Mouse (Mus musculus) heart, adult 8-10 months (tissue): Measurements from ENCODE around the gene Lrrc30. TPM values are rescaled to one million over a fixed set of nuclear protein-coding genes. Genes with fewer than 3 reads are reported as not detected.

Experiments used
- DNase-seq: peaks from one replicate; pipeline ENCODE4 v3.0.0; 2022; ENCODE audit warnings: low spot score
- total RNA-seq, 4 experiments: library from RNA; stranded (reverse); gene quantifications; 2 replicates each; pipeline ENCODE4 v1.2.4; 2022

Gene Lrrc30
- under 1 TPM; 0.28 to 0.60 (median 0.43) TPM for total RNA-seq

DNA sequence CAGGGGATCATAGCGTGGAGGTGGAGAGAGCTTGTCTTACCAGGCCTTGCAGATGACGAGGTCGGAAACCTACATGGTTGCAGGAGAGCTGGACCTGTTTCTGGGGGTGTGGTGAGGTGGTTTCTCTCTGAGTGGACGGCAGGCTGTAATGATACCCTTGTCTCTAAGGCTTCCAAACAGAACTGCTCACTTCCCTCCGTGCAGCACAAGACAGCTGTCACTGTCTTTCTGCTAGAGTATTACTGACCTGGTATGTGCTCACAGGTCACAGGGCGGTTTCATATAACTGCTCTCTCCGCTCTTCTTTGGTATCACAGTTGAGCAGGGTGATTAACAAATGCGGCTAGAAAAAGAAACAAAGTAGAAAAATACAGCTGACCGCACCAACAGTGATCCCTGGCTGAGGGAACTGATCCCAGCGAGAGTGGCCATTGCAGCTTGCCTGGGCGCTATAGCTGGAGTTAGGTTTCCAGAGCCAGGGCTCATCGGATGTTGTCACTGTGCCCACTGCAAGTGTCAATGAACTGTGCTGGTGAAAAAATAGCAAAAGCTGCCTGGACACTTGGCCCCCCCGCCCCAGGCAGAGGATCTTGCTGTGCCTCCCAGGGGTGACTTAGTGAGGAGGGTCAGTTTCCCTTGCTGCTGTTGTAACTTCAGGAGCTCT is at the start of gene Lrrc30:
Gene Lrrc30 (minus strand): TSS at position 48 of the 664 bp plus-strand sequence.
- DNase-seq: no peak

DNA sequence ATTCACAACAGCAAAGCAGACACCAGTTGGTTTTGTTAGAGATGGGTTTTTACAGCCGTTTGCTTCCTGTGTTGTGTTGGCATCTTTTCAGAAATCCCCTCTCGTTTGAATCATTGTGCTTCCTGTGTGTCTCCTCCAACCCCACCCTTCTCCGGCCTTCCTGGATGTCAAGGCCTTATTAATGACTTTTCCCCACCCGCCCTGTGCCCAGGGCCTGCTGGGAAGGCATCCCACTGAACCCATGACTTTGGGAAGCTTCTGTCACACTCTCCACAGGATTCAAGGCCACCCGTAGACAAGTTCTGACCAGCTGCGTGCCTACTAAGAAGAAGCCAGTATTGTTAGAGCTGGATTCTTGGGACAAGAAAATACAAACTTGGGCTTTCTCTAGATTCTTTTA is 48.6 kb upstream of the Lrrc30 start:
- no peak for DNase-seq

DNA sequence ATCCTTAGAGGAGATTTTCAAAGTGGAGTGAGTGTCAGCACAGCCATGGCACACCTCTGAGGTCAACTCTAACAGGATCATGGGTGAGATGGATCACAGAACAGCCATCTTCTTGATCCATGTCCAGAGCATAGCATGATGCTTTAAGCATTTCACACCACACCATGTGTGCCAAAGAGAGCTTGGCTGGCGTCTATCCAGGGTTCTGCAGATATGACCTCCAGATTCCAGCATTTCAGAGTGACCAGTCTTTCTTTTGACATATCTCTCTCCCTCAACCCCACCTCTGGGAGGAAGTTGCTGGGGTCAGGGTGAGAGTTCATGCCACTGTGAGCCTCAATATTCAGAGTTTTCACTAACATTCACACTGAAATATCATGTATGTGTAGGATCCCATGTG is 46.1 kb upstream of the Lrrc30 start:
- no peak for DNase-seq

DNA sequence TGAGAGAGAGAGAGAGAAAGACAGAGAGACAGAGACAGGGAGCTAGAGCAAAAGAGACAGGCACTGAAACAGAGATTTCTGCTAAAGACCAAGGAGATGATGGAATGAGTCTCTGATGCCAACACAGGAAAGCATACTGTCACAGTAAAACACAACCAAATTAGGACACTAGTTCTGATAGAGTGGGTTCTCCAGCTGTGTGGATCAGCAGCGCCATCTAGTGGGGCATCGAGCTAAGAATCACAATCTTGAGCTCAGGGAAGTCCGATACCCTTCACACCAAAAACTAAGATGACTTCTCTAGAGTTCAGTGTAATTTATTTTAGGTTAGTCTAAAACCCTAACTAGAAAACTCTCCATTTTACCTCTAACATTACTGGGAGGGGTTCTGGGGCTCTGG is 35.5 kb upstream of the Lrrc30 start:
- peak; percentile 40 for DNase-seq

DNA sequence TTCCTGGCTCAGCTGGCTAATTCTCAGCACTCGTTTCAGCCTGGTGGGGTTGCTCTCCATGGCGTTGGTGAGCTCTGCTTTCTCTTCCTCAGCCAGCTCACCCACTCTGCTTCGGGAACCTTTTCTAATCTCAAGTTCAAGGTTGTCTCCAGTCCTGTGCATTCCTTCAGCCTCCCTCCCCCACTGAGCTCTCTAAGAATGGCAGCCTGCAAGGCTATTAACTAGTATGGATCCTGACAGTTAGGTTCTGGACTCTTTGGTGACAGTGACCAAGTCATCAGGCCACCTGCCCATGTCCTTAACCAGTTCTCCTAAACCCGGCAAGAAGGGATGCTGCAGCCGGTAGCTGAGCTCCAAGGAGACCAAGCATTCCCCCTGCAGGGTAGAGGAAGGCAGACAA is 34.5 kb upstream of the Lrrc30 start:
- no peak for DNase-seq

DNA sequence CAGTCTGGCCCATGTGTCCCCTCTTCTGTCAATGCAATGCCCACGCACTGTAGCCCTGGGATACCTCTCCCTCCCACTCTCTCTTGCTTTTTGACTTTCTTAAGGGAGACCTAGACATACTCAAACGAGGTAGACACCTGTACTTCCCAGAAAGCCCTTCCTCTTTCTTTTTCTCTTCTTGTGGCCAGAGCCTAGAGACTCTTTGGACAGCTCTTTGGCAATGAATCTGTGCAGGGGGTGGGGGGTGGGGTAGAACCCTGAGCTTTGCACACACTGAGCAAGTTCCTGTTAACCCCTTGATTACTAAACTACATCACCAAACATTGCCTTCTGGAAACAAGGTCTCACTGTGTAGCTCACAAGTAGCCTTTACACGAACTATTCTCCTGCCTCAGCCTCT is 31.8 kb upstream of the Lrrc30 start:
- no peak for DNase-seq

DNA sequence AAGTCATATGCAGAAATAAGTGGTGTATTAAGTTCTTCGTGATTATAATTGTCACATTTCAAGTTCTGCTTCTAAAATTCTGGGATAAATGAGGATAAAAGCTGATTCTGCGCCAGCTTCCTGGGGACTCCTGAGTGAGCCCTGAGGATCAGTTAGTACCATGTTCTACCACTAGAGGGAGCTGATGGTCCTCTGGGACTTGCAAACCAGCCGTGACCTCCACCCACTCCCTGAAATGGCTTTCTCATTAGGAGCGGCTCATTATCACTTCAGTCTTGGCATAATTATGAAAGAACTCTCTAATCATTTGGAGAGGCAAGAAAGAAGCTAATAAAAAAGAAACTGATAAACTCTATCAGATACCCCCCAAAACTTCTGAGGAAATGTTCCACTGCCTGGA is 19.0 kb upstream of the Lrrc30 start:
- DNase-seq: peak; percentile 80

DNA sequence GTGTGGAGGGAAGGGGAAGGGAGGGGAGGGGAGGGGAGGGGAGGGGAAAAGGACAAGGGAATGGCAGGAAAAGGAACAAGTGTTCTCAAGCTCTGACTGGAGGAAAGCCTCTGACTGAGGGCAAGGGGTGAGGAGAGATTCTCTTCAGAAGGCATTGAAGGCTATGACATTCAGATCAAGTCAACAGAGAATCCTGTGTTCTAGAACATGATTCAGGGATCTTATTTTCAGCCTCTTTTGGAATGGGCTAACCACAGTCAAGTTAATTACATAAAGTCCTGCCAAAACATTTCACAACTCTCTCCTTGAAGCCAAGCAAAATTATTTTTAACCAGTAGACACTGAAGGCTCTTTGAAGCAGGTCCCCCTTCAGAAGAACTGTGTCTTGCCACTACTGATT is 9.1 kb upstream of the Lrrc30 start:
- peak; percentile 68 for DNase-seq

DNA sequence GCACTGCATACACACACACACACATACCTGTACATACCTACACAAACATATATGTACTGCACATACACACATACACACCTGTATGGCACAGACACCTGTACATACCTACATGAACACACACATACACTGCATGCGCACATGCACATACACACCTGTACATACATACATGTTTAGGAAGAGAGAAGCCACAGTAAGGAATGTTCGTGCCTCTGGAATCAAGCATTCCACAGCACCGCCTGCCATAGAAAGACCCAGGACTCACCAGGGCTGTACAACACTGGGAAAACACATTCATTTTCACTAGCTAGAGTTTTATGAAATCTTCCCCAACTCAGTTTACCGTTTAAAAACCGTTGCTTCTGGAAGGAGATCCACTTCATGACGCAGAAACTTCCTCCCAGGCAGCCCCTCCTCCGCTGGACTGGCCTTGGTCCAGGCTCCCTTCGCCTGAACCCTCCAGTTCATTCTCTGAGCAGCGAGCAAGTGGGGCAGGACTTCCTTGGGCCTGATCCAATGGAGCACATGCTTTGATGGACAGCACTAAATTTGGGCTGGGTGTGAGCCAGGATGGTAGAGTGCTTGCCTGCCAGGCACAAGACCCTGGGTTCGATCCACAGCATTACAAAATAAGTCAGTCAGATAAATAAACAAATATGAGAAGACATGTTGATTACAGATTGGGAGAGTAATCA is 5.7 kb upstream of the Lrrc30 start:
- DNase-seq: peak; percentile 61

DNA sequence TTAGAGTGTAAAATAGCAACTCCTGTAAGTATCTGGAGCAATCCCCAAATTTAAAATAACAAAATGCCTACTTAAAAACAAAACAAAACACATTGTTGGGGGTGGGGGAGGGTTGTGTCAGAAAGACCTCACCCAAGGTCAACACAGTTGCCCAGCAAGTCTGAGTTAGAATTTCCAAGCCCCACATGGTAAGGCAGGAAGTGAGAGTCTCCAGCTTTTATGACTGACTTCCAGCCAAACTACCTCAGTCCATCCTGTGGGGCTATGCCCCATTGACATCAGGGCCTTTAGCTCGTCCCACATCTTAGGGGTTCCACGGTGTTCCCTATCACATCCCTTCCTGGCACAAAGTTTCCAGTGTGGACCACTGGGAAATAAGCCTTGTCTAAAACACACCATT is 4.4 kb upstream of the Lrrc30 start:
- no peak for DNase-seq

DNA sequence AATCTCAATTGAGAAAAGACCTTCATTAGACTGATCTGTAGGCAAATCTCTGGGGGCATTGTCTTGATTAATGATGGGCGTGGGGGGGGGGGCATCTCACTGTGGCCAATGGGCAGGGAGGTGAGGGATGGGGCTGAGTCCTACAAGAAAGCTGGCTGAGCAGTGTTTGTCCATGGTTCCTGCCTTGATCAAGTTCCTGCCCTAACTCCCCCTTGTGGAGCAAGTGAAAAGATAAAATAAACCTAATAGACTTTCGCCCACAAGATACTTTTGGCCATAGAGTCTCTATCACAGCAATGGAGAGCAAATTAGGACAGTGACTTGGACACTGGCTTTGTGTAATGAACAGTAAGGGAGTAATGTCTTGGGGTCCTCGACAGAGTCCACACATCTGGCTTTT is 3.8 kb upstream of the Lrrc30 start:
- DNase-seq: no peak

DNA sequence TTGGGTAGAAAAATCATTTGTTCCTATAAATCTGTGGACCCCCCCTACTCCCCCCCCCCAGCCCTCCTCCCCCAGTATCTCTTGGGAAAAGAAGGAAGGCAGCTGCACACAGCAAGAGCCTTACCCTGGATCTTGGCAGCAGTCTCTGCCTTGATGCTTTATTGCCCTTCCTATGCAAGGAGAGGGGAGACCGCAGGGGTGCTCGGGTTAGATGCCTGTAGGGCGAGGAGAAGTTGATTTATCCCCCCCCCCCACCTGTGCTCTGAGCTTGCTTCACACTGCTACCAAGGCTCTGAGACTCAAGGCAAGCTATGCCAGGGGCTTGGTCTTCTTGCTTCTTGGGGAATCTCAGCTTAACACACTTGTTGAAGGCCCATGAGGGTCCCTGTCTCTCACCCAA is 2.8 kb downstream of the Lrrc30 start:
- no peak for DNase-seq

DNA sequence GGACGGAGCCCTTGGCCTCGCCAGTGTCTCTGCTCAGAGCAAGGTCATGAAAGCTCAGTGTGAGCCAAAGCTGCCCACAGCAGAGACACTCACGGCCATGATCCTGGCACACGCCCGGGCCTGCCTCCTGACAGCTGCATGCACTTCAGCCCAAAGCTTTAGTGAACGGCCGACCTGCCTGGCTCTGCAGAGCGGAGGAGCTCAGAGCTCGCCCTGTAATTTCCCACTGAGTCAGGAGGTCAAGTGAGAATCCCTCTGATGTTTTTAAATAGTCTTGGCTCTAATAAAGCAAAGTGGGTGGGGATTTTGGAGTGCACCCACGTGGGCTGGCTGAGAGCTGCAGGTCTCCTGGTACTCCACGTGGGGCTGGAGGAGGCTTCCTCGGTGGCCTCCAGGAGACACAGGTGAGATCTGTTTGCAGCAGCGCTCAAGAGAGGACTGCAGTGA is 3.3 kb downstream of the Lrrc30 start:
- DNase-seq: peak; percentile 68

DNA sequence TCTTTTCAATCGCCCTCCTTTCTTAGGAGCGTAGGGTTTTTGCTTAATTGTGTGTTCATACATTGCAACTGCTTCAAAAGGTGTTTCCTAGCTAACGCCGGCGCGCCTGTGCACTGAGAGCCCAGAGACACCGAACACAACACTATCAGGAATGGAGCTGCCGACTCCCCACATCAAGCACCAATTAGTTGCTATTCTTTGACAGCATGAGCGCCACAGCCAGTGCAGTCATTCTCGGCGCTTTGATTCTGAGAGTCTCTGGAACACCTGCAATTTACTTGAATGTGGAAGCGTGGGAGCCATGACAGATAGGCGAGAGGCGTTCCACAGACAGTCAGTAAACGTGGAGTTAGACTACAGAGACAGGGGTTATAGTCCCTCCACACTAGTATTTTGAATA is 4.0 kb downstream of the Lrrc30 start:
- no peak for DNase-seq

DNA sequence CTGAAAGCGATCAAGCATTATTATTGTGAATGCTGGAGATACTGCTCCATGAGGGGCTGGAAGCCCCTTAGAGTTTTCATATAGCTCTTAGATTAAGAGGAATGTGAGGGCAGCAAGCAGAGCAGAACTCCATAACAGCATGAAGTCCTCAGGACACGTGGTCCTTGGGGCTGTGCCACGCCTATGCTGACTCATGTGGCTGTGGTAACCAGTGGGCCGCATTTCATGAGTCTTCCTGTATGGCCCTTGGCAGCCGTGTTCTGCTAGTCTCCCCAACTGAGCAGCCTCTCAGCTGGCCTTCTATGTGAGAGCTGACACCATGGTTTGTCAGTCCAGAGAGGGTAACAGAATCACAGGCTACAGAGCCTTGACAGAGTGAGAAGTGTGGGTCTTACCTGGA is 7.1 kb downstream of the Lrrc30 start:
- DNase-seq: peak; percentile 53

DNA sequence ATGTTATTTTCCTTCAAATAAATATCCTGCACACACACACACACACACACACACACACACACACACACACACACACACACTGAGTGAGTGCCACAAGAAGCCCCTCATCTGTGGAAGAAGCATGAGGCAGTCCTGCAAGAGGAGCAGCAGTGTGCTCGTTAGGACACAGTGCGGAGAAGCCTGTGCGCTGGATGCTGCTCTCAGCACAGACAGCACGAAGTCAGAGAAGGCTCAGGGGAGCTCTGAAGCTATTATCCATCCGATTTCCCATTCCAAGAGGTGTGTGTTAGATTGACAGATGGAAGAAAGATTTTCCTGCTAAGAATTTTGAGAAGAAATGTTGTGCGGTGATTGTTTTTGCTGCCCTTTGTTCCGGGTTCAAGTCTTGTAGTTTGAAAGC is 13.5 kb downstream of the Lrrc30 start:
- DNase-seq: no peak

DNA sequence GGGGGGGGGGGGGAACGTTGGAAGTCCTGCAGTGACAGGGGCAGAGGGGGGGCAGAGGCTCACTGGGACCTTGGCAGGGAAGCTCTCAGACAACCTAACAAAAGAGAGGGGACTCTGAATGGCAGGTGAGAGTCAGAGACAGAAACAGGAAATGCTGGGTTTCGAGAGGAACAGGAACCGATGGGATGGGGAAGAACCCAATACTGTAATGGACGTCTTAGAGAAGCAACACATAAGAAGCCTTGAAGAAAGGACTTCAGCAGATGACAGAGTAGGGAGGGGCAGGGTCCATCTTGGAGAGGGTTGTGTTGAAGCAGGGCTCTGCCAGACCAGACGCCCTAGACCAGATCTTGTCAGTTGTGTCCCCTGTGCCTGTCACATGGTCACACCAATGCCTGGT is 18.1 kb downstream of the Lrrc30 start:
- no peak for DNase-seq

DNA sequence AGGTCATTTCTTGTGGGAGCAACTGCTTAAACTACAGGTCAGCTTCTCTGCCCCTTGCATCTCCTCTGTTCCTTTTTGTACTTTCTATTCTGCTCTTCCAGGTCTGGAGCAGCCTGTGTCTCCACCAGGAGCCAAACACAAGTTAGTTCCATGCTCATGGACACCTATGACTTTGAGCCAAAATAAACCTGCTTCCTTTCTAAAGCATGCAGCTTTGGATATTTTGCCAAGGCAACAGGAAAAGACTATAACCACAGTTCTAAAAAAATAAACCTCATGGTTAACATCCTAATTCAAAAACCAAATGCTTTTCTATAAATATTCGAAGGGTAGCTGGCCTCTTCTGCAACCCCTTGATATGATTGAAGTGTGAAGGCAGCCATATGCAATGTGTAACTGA is 19.9 kb downstream of the Lrrc30 start:
- no peak for DNase-seq

DNA sequence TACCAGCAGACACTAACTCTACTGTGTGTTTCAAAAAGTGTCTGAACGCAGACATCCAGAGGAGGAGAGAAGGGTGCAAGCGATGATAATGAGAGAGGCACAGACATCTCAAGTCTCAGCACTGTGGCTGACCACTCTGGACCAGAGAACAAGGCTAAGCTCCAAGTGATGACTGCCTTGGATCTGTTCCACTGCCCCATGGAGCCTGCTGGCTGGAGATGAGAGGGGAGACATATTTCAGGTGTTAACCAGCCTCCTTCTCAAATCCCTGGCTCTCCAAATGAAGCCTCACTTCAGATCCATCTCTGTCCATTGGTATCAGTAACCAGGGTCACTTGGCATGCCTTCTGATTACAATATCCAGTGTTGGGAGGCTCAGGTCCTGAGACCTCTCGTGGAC is 20.4 kb downstream of the Lrrc30 start:
- no peak for DNase-seq

DNA sequence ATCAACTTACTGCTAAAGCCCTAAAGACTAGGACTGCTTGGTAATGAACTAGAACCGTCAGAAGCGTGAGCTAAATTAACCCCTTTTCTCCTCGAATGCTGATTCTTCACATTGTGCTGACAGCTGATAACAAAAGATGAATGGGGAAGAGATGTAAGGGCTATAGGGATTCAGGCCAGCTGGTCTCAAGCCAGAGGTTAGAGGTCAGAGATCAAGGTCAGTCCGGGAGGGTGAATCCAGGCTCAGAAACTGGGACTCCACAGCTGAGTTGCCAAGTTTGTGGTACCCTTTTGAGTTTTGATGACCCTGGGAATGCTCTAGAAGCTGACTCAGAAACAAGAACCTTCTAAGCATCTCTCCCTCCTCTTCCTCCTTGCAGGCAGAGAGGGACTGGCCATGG is 28.1 kb downstream of the Lrrc30 start:
- DNase-seq: no peak

DNA sequence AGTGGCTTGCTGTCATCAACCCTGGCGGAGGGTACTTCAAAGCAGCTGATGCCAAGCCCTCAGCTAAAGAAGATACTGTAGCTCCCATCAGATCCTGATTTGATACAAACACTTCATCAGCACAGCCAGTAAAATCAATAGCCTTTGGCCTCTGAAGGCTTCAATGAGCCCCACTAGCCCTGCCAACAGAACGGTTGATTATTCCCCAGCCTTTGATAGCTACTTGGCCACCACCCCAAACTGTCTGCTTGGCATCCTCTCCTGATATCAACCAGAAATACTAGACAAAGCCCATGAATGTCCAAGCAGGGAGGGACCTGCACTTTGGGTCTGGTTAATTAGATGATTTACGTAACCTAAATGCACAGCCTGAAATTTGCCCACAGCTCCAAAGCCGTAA is 30.0 kb downstream of the Lrrc30 start:
- peak; percentile 35 for DNase-seq

DNA sequence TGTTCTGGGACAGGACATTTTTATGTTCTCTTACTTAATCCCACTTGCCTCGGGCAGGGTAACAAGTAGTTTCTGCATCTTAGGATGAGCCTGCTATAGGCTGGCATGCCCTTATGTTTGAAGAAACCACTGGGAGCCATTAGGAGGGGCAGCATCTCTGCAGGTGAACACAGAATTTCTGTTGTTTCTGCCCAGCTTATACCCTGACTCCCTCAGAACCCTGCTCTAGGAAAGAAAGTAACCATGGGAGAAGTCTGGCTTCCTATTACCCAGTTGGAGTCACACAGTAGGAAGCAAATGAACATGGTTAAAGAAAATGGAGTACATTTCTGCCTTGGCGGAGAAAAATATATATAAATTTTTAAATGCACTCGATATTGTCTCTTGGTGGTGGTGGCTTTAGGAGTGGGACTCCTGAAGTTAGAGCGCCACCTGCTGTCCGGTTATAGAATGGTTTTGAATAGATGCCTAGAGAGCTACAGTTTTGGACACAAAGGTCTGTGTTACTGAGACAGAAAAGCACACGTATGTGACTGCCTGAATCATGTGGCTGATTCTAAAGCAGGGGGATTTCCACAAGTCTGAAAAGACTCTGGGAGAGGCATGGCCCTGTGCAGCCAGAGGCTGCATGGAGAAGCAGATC is 47.5 kb downstream of the Lrrc30 start:
- DNase-seq: peak; percentile 85

DNA sequence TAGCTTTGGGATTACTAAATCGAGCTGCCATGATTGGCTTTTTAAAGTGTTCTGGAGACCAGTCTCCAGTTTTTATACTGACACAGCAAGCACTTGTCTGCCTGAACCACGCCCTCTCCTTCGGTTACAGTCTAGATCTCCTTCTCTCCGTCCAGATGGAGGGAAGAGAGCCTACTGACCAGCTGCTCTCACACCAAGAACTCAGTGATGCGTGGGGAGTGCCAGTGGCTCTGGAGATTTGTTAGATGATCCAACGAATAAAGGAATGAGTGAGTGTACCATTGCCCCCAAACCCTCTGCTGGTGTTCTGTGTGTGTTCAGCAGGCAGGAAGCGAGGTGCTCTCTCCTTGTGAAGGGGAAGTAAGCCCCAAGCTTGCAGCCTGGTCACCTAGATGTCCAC is 48.0 kb downstream of the Lrrc30 start:
- no peak for DNase-seq
